Mouse (Mus musculus): ENCODE results near the gene Shisa8.

Gene Shisa8

DNA sequence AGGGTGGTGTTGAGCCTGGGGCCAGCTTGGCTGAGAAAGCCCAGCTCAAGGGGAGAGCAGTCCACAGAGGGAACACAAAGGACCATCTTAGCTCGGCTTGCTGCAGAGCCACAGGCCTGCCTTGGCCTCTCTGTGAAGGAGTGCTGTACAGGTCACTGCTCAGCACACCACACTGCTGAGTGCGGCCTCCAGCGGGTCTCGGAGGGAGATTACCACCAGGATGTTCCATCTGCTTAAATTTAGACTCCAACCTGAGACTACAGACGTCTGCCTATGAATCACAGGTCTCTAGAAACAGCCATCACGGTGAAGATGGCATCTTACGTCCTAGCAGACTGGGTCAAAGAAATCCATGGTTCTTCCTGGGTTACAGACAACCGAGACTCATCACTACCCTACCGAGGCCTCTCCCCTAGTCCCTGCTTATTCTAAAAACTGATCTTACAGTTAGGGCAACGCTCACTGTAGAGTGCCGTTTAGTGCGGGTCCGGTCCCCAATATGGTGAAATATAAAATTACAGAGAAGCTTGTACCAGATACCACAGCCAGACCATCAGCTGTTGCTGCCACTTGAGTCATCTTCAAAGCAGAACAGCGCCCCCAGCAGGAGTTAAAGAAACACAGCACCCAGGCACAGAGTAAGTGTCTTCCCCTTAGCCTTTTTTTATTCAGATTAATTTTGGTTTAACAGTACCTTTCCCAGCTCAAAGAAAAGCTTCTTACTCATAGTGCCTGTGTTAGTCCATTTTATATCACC is 8.7 kb upstream of the Shisa8 start:
- no peak for DNase-seq

- no peak for DNase-seq
Measured at GRCm38 (mm10) chr15:82220003-82220675, 7.5 kb upstream of the Shisa8 start.

DNA sequence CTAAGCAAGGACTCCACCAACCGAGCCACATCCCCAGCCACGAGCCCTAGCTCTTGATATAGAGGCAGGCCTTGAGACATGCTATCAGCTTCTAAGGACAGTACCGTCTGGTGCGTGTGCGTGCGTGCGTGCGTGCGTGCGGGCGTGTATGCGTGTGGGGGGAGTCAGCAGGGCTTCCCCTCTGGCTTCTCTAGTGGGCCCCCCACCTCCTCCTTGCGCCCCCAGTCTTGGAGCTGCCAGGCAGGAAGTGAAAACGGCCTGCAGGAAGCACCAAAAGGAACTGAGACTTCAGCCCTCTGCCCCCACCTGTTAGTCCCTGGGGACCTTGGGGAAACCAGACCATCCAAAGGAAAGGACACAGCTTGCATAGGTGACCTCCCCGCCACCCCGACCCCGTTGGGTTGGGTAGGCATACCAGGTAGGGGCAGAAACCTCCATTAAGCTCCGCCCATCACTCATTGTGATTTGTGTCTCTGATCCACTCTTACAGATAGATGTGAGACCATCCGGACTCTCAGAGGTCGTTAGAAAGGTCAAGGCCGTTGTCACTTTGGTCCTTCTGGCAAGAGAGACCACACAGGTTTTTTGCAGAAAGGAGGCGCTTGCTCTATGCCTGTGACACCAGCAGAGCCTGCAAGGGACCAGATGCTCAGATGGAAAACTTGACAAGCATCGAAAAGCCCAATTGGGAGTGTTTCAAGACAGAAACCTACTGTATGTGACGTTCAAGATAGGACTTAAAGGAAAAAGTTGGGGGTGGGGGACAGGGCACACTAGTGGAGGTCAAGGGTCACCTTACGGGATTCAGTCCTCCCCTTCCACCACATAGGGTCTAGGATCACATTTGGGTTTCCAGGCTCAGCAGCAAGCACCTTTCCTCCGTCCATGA is 6.4 kb upstream of the Shisa8 start:
- no peak for DNase-seq

DNA sequence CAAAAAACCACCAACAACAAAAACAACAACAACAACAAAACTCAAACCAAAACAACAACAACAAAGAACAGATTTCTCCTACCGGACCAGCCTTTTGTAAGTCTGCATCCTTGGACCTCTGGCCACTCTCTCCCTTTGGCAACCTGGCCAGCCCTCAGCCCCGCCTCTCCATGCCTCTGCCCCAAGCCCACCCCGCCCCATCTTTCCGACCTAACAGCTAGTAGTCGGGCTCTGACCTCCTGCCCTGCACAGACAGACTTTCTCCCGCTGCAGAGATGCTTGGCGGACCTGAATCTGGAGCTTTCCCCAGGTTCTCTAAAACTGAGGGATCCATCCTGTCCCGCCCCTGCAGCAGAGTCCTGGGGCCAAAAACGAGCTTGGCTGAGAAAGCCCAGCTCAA is 5.4 kb upstream of the Shisa8 start:
- no peak for DNase-seq

- no peak for DNase-seq
Measured at GRCm38 (mm10) chr15:82217039-82217438, 4.4 kb upstream of the Shisa8 start.

DNA sequence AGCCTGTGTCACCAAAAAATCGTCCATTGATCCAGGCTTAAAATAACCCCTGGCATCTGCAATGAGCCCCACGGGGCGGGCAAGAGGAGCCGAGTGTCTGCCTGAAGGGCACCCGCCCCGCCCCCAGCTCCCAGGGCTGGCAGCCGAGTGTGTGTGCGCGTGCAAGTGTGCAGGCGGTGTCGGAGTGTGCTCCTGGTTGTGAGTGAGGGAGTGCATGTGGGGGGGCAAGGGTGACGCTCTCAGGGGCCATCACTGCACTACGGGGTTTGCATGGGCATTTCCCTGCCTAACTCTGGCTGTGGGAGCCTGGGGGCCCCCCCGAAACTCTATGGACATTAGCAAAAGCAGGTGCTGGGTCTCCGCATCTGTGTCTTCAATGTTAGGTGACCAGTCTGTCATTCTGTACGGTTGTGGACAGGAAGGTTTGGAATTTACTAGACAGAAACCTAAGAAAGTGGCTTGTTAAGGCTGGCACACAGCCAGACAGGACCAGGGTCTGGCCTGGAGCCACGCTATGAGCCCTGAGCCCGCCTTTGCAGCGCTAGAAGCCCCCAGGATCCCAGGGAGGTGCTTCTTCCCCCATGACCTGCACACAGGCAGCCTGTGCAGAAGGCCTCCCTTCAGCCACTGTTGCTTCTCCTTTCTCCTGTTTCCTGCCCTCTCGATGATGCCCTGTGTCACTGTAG is 3.7 kb upstream of the Shisa8 start:
- DNase-seq, result no peak

DNA sequence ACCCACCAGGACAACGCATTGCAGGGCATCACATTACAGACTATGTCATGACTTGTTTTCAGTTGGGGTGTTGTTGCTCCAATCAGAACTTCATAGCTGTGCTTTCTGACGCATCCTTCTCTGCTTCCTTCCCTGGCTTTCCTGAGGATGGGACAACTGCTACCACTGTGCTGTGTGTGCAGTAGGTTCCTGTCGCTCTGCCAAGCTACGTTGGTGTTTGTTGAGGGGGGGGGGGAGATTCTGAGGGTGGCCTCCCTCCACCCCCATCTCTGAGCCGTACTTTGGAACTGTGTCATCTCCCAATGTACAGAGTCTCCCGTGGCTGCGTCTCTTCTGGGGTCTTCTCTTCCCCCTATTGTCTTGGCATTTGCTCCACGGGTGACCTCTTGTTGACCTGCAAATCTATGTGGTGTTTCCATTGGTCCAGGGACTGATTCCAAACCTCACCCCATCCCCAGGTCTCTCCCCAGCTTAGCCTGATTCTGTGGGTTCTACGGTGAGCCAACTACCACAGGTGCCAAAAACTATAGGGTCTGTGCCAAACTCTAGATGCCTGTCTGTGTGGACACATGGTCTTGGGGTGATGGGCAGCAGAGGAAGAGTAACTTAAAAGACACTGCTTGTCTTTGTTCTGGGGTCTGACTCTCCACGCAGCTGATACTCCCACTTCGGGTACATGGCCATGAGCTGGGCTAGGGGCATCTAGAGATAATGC is 2.9 kb upstream of the Shisa8 start:
- no peak for DNase-seq

- DNase-seq, result no peak
Measured at GRCm38 (mm10) chr15:82213222-82213621, 607 bp upstream of the Shisa8 start.

DNA sequence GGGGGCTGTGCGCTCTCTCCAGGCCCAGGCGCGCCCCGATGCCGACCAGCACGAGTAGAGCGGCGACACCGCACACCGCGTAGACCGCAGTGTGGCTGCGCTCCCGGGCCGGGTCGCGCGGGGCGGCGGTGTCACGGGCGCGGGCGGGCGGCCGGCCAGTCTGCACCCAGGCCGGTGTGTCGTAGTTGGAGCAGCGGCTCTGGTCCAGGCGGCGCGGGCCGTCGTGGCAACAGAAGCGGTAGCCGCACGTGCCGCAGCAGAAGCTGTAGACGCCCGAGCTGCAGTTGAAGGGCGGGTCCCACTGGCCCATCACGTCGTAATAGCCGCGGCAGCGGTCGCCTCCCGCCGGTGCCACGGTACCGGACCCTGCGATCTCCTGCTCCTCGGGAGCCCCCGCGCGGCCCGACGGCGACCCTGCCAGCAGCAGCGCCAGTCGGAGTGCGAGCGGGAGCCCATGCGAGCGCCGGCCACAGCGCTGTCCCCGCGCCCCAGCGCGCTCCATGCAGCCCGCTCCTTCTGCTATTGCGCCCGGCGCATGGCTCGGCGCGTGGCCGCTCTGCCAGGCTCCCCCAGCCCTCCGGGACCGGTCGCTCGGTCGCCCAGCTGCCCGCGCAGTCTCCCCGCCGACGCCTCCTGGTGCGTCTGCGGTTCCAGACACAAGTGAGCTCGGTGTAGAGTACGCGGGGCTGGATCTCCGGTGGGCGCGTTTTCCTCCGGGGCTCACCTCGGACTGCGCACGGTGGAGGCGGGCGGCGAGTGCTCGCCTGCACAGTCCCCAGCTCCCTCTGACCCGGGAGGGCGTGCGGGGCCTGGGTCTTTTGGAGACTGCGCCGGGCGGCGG is 484 bp downstream of the Shisa8 start:
- no peak for DNase-seq

DNA sequence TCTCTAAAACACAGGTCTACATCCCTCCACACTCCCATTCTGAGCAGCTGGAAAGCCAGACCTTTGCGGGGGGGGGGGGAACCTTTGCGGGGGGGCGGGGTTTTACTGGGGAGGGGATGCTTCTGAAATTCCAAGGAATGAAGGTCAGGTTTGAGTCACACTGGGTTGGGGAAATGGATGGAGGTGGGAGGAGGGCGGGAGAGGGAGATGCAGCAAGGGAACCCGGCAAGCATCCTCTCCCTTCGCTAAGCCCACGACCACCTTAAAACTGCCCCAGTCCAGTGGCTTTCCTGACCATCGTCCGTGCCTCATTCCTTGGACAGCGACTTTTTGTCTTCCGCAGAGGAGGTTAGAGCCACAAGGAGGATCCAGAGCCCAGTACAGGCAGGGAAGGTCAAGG is 1.3 kb downstream of the Shisa8 start:
- no peak for DNase-seq

GRCm38 (mm10) chr15:82210801-82211200 is 1.8 kb downstream of the Shisa8 start:
- DNase-seq, result no peak

DNA sequence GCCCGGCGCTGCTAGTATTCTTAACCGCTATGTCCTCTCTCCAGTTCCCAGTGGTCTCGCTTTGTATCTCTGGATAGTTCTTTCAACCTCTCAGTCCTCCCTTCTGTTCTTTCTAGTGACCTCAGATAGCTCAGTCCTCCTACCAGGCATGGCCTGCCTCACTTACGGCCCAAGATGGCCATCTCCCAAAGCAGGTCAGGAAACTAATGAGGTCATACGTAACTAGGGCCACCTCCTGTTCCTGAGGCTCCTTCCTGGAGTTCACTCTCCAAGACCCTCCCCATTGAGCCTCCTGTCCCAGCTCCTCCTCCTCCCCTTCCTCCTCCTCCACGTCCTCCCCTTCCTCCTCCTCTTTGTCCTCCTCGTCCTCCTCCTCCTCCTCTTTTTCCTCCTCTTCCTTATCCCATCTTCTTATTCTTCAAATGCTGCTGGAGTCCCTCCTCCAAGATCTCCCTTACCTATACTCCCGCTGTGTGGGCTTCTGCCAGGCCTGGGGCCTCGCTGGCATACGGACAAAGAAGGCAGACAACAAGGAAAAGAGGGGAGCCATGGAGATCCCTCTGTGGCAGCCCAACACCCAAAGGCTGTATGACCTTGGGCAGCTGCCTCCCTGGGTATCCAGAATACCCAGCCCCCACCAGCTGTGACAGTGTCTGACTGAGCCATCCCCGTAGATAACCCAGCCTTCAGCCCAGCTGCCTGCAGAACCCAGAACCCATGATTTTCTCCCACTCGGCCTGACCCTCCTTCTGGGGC is 3.1 kb downstream of the Shisa8 start:
- DNase-seq, result no peak

GRCm38 (mm10) chr15:82208307-82208706 is 4.3 kb downstream of the Shisa8 start:
- no peak for DNase-seq

GRCm38 (mm10) chr15:82207504-82208219 is 5.0 kb downstream of the Shisa8 start:
- DNase-seq, result no peak

DNA sequence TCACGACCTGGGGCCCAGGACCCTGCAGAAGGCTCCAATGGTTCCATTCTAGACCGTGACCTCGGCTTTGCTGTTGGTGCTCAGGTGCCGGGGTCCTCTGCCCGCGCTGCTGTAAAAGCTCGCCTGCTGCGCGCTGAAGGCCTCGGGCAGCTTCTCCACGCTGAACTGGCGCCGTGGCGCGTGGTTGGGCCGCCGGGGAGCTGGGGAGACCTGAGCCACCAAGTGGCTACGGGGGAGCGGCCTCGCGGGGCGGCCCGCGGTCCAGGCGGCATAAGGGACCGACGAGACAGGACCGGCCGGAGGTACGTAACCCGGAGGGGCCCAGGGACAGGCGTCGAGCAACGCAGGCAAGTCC is 5.5 kb downstream of the Shisa8 start:
- no peak for DNase-seq

- DNase-seq, result no peak
Measured at GRCm38 (mm10) chr15:82206365-82207104, 6.1 kb downstream of the Shisa8 start.

GRCm38 (mm10) chr15:82204680-82205371 is 7.8 kb downstream of the Shisa8 start:
- DNase-seq, result no peak

DNA sequence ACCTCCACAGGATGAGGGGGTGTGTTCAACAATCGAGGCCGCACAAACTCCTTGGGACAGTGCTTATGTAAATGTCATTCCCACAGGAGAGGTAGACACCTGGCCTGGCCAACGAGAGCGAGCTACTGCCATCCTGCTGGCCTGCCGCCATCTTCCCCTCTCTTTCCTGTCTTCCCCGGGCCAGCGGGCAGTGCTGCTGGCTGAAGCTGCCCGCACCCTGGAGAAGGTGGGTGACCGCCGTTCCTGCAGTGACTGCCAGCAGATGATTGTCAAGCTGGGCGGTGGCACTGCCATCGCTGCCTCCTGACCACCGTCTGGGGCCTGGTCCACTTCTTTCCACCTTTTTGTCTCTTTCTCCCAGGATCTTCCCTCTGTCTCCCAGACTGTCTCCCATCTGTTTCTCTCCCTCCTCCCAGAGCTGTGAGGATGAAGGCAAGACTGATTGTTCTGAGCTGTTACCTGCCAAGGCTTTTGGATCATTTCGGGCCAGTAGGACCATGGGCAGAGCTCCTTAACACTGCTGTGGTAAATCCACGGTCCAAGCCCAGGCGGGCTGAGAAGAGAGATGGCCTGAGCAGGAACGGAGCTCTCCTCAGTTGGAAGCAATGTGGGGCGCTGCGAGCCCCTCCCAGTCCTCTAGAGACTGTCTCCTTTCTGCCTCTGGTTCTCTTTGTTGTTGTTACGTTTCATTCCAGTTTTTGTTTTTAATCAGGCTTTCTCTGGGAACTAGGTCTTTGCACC is 8.8 kb downstream of the Shisa8 start:
- no peak for DNase-seq
